Mouse (Mus musculus) MEL (cell line): Measurements from ENCODE around the gene Garnl3. TPM values are rescaled to one million over a fixed set of nuclear protein-coding genes. Genes with fewer than 3 reads are reported as not detected.

ENCODE experiments used
- DNase-seq: peaks from one replicate; pipeline ENCODE4 v3.0.0; 2011; ENCODE audit warnings: low read depth, low spot score
- H3K27ac ChIP-seq: 2 replicates; pipeline ENCODE4 v1.5.1; 2012; ENCODE audit warnings: low read depth, mild to moderate bottlenecking, control low read depth, low read length, moderate library complexity; ENCODE audit not compliant: control insufficient read depth
- H3K27me3 ChIP-seq, 2 experiments: fragments of 150-350 bp in 1 of 2; sonication (generic) in 1 of 2; 2 replicates each; pipeline ENCODE4 v1.6.1; 2012; ENCODE audit warnings: low read length in 2 of 2, mild to moderate bottlenecking in 2 of 2, improper control_type of control experiment in 1 of 2, moderate library complexity in 1 of 2; ENCODE audit not compliant: insufficient read depth in 2 of 2, control insufficient read depth in 1 of 2
- H3K36me3 ChIP-seq, 2 experiments: 2 replicates each; pipeline ENCODE4 v1.6.1; 2012 to 2014; ENCODE audit warnings: low read length in 2 of 2, improper control_type of control experiment in 1 of 2, inconsistent platforms in 1 of 2, mild to moderate bottlenecking in 1 of 2; ENCODE audit not compliant: insufficient read depth in 2 of 2, control insufficient read depth in 1 of 2
- H3K4me1 ChIP-seq, 2 experiments: fragments of 150-350 bp in 1 of 2; sonication (generic) in 1 of 2; 2 replicates each; pipeline ENCODE4 v1.6.1; 2012; ENCODE audit warnings: low read length in 2 of 2, improper control_type of control experiment in 1 of 2, mild to moderate bottlenecking in 1 of 2; ENCODE audit not compliant: insufficient read depth in 2 of 2, control insufficient read depth in 1 of 2
- H3K4me3 ChIP-seq, 2 experiments: fragments of 150-350 bp in 1 of 2; sonication (generic) in 1 of 2; 2 replicates each; pipeline ENCODE4 v1.5.1; 2012; ENCODE audit warnings: low read depth in 2 of 2, low read length in 2 of 2, mild to moderate bottlenecking in 2 of 2, moderate library complexity in 2 of 2, control low read depth in 1 of 2, improper control_type of control experiment in 1 of 2; ENCODE audit not compliant: control insufficient read depth in 1 of 2, insufficient read depth in 1 of 2
- H3K79me2 ChIP-seq: 2 replicates; pipeline ENCODE4 v1.6.1; 2012; ENCODE audit warnings: mild to moderate bottlenecking, low read length, moderate library complexity; ENCODE audit not compliant: control insufficient read depth, poor library complexity, insufficient read depth
- H3K9ac ChIP-seq: 2 replicates; pipeline ENCODE4 v1.6.1; 2012; ENCODE audit warnings: low read depth, mild to moderate bottlenecking, control low read depth, low read length, moderate library complexity; ENCODE audit not compliant: control insufficient read depth, poor library complexity, severe bottlenecking
- H3K9me3 ChIP-seq: fragments of 150-350 bp; sonication (generic); replicated peaks from 2 replicates; pipeline ENCODE4 v1.6.1; 2012; ENCODE audit warnings: mild to moderate bottlenecking, low read length, improper control_type of control experiment, moderate library complexity; ENCODE audit not compliant: insufficient read depth
- BHLHE40 ChIP-seq: IDR thresholded peaks from 2 replicates; pipeline ENCODE4 v1.6.1; 2012; ENCODE audit warnings: low read depth, mild to moderate bottlenecking, inconsistent platforms, low read length, improper control_type of control experiment, borderline replicate concordance
- CHD1 ChIP-seq: IDR thresholded peaks from 2 replicates; pipeline ENCODE4 v1.6.1; 2012; ENCODE audit warnings: low read depth, mild to moderate bottlenecking, inconsistent platforms, low read length, improper control_type of control experiment
- E2F4 ChIP-seq: IDR thresholded peaks from 2 replicates; pipeline ENCODE4 v1.6.1; 2011; ENCODE audit warnings: low read depth, low read length, improper control_type of control experiment, borderline replicate concordance
- ELF1 ChIP-seq: IDR thresholded peaks from 2 replicates; pipeline ENCODE4 v1.6.1; 2014; ENCODE audit warnings: low read depth, mild to moderate bottlenecking, inconsistent platforms, low read length, improper control_type of control experiment, moderate library complexity
- EP300 ChIP-seq, 2 experiments: IDR thresholded peaks; 2 replicates each; pipeline ENCODE4 v1.6.1; 2011; ENCODE audit warnings: improper control_type of control experiment in 2 of 2, low read length in 2 of 2, low read depth in 1 of 2, mild to moderate bottlenecking in 1 of 2
- ETS1 ChIP-seq: IDR thresholded peaks from 2 replicates; pipeline ENCODE4 v1.6.1; 2012; ENCODE audit warnings: low read depth, mild to moderate bottlenecking, inconsistent platforms, low read length, improper control_type of control experiment, moderate library complexity
- GABPA ChIP-seq: IDR thresholded peaks from 2 replicates; pipeline ENCODE4 v1.6.1; 2012; ENCODE audit warnings: low read depth, mild to moderate bottlenecking, inconsistent platforms, low read length, improper control_type of control experiment, moderate library complexity
- GATA1 ChIP-seq: IDR thresholded peaks from 2 replicates; pipeline ENCODE4 v1.6.1; 2011; ENCODE audit warnings: low read depth, low read length, improper control_type of control experiment
- MAX ChIP-seq: IDR thresholded peaks from 2 replicates; pipeline ENCODE4 v1.6.1; 2011; ENCODE audit warnings: low read length, improper control_type of control experiment
- MEF2A ChIP-seq: IDR thresholded peaks from 2 replicates; pipeline ENCODE4 v1.6.1; 2014; ENCODE audit warnings: low read depth, mild to moderate bottlenecking, inconsistent platforms, low read length, improper control_type of control experiment; ENCODE audit not compliant: poor library complexity, insufficient replicate concordance, severe bottlenecking; ENCODE audit errors: extremely low read depth
- MXI1 ChIP-seq: IDR thresholded peaks from 2 replicates; pipeline ENCODE4 v1.6.1; 2011; ENCODE audit warnings: mild to moderate bottlenecking, low read depth, low read length, improper control_type of control experiment
- NRF1 ChIP-seq: IDR thresholded peaks from 2 replicates; pipeline ENCODE4 v1.6.1; 2014; ENCODE audit warnings: low read depth, mild to moderate bottlenecking, inconsistent platforms, low read length, improper control_type of control experiment, moderate library complexity; ENCODE audit not compliant: poor library complexity, insufficient read depth, severe bottlenecking
- POLR2A ChIP-seq, 2 experiments: IDR thresholded peaks; 2 replicates each; pipeline ENCODE4 v1.6.1; 2011 to 2012; ENCODE audit warnings: low read length in 2 of 2, mild to moderate bottlenecking in 2 of 2, control low read depth in 1 of 2, improper control_type of control experiment in 1 of 2, low read depth in 1 of 2, moderate library complexity in 1 of 2; ENCODE audit not compliant: control insufficient read depth in 1 of 2, insufficient read depth in 1 of 2, poor library complexity in 1 of 2
- POLR2AphosphoS2 ChIP-seq: IDR thresholded peaks from 2 replicates; pipeline ENCODE4 v1.6.1; 2011; ENCODE audit warnings: low read length, improper control_type of control experiment
- POLR2AphosphoS5 ChIP-seq: IDR thresholded peaks from 2 replicates; pipeline ENCODE4 v1.6.1; 2012; ENCODE audit warnings: low read depth, borderline replicate concordance, mild to moderate bottlenecking, inconsistent platforms, low read length, moderate library complexity, mixed read lengths
- TBP ChIP-seq: IDR thresholded peaks from 2 replicates; pipeline ENCODE4 v1.8.0; 2011; ENCODE audit warnings: low read depth, low read length, improper control_type of control experiment
- ZMIZ1 ChIP-seq: IDR thresholded peaks from 2 replicates; pipeline ENCODE4 v1.6.1; 2012; ENCODE audit warnings: low read depth, mild to moderate bottlenecking, inconsistent platforms, low read length, improper control_type of control experiment, moderate library complexity
- polyA plus RNA-seq, 2 experiments: library from polyadenylated mRNA; stranded (reverse) in 1 of 2; unstranded in 1 of 2; fragments of >175 nt in 1 of 2; fragments of >200 nt in 1 of 2; gene quantifications; 2 replicates each; pipeline versions ENCODE4 v1.2.1 to v1.2.4; 2012; ENCODE audit warnings: low replicate concordance in 2 of 2, low read depth in 1 of 2; ENCODE audit not compliant: insufficient read length in 2 of 2, insufficient read depth in 1 of 2, missing spikeins in 1 of 2
- total RNA-seq: library from RNA; depleted of rRNA; stranded (reverse); fragments of 300-350 nt; gene quantifications from 2 replicates; pipeline ENCODE4 v1.2.3, GENCODE M21; 2012

The Garnl3 gene
- total and polyA plus RNA-seq, 3 experiments, result 1.5 to 2.3 TPM; not detected in 1

DNA sequence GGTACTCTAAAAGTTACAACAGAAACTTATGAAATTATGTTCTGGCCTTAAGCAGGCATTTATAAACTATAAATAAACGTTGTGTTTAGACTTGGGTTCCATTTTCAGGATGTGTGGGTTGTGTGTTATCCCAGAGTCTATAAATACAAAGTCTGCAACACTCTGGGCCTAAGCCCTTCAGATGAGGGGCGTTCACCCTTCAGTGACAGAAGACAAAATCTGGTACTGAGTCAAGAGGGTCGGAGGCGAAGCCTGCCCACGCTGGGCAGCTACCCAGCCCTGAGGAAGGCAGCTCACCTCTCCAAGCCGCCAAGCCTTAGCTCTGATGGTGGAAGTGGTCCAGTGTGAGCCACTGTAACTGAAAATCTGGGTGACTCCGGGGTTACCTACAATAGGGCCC, 129.3 kb downstream of the Garnl3 start:
- Histone ChIP-seq H3K9ac (no peak overlapping the region), H3K4me3 (no peak overlapping the region), H3K4me1 (no peaks in the 10 kb centered on the region), H3K36me3 (no peaks in the 10 kb centered on the region), H3K27me3 (0 out of 4 replicates have a peak, but pooled peaks cover 0 to 2% of the 10 kb centered on the region in 2 experiments), H3K79me2 (no peaks in the 10 kb centered on the region; the same call in 1 of the 2 replicates), H3K27ac (no peak overlapping the region), H3K9me3 (no peaks in the 10 kb centered on the region)
- no peak for DNase-seq
- TF ChIP-seq POLR2A (IDR thresholded peaks at IDR 0.05; ENCODE audit: control insufficient read depth in 1 of 2, insufficient read depth in 1 of 2, low read depth in 1 of 2, low read length in 2 of 2, poor library complexity in 1 of 2), result no peak
- no peak for TF ChIP-seq POLR2AphosphoS2
- no peak for TF ChIP-seq POLR2AphosphoS5
- TF ChIP-seq E2F4, result no peak
- no peak for TF ChIP-seq EP300 (IDR thresholded peaks at IDR 0.05; ENCODE audit: low read depth in 1 of 2, low read length in 2 of 2)
- no peak for TF ChIP-seq GATA1
- TF ChIP-seq MXI1, result no peak
- no peak for TF ChIP-seq MAX

DNA sequence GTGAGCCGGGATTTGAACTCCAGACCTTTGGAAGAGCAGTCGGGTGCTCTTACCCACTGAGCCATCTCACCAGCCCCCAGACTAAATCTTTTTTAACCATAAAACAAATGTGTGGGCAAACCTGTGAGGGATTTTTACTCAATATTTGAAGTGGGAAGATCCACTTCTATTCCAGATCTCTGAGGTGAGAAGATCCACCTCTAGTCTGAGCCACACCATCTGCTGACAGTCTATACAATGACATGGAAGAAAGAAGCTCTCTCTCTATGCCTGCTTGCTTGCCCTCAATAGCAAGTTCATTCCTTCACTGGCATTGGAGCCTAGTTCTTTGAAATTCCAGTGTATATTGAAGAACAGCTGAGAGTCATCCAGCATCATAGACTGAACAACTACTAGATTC, 131.7 kb downstream of the Garnl3 start:
- Histone ChIP-seq H3K27ac (no peak overlapping the region), H3K36me3 (no peaks in the 10 kb centered on the region), H3K4me1 (no peaks in the 10 kb centered on the region), H3K9ac (no peak overlapping the region), H3K79me2 (no peaks in the 10 kb centered on the region; the same call in 1 of the 2 replicates), H3K4me3 (no peak overlapping the region), H3K27me3 (0 out of 4 replicates have a peak, but pooled peaks cover 0 to 2% of the 10 kb centered on the region in 2 experiments), H3K9me3 (no peaks in the 10 kb centered on the region)
- TF ChIP-seq CHD1, result no peak
- 0 out of 2 replicates have a peak, but pooled peaks have one; percentile 22 for TF ChIP-seq TBP
- no peak for TF ChIP-seq ELF1
- no peak for DNase-seq

DNA sequence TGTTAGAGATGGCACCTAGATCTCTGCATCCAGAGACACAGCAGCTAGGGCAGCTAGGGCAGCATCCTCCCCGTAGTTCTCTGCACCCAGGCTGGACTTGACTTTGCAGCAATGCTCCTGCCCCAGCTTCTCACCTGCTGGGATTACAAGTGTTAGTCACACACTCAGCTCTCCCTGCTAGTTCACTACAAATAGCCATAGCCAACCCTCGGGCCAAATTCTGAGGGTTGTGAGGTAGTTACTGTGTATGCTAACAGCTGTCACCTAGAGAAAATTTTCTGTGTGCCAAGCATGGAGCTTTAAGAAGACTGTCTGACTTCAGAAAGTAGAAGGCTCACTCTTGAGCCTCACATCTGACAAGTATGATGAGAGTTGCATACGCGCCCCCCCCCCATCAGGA, 133.7 kb downstream of the Garnl3 start:
- no peak overlapping the region for H3K27ac ChIP-seq
- H3K9me3 ChIP-seq, result no peaks in the 10 kb centered on the region
- H3K79me2 ChIP-seq, result no peaks in the 10 kb centered on the region; the same call in 1 of the 2 replicates
- H3K27me3 ChIP-seq, result 0 out of 4 replicates have a peak, but pooled peaks cover 0 to 2% of the 10 kb centered on the region in 2 experiments
- no peak overlapping the region for H3K4me3 ChIP-seq
- H3K4me1 ChIP-seq, result no peaks in the 10 kb centered on the region
- H3K9ac ChIP-seq, result no peak overlapping the region
- DNase-seq, result no peak
- TF ChIP-seq BHLHE40, result no peak
- TF ChIP-seq EP300 (IDR thresholded peaks at IDR 0.05; ENCODE audit: low read depth in 1 of 2, low read length in 2 of 2), result no peak
- TF ChIP-seq ETS1, result no peak
- no peak for TF ChIP-seq POLR2AphosphoS5
- TF ChIP-seq NRF1, result no peak
- TF ChIP-seq CHD1, result no peak
- TF ChIP-seq GABPA, result no peak
- no peak for TF ChIP-seq ZMIZ1
- TF ChIP-seq MEF2A, result no peak
- TF ChIP-seq, all 39 proteins: peak for 0
- no peaks in the 10 kb centered on the region for H3K36me3 ChIP-seq
